Mouse (Mus musculus) kidney, adult 10 weeks (tissue): ENCODE measurements around the gene Ddb2. TPM values are rescaled to one million over a fixed set of nuclear protein-coding genes. Genes with fewer than 3 reads are reported as not detected.

Source experiments
- polyA plus RNA-seq: library from polyadenylated mRNA; stranded (reverse); fragments of 350-450 nt; fragmentation: Illumina TruSeq; extraction: RNeasy Lipid Tissue Mini Kit (QIAGEN cat#74804); gene quantifications from one replicate; pipeline ENCODE4 v1.2.3, GENCODE M21; 2014; ENCODE audit warnings: low read depth, low replicate concordance

The Ddb2 gene
- polyA plus RNA-seq = 12.4 TPM

GRCm38 (mm10) chr2:91236601-91237510 is at the start of gene Ddb2:
Ddb2 (minus strand) TSS chr2:91236982.

GRCm38 (mm10) chr2:91264711-91265681 is 28.2 kb upstream of the Ddb2 start, which contains the start of gene Arfgap2:
Arfgap2 (plus strand) TSS chr2:91264974.

GRCm38 (mm10) chr2:91255661-91256150 is 18.9 kb upstream of the Ddb2 start, which contains the start of gene Pacsin3:
Pacsin3 (plus strand) TSS chr2:91255954.

GRCm38 (mm10) chr2:91202222-91202971 is 34.4 kb downstream of the Ddb2 start, which contains the start of the genes Nr1h3 and Acp2:
Nr1h3 (minus strand) TSS chr2:91202834.
Acp2 (plus strand) TSS chr2:91202885.

GRCm38 (mm10) chr2:91183711-91184405 is 52.9 kb downstream of the Ddb2 start, which contains the start of gene Madd:
Madd (minus strand) TSS chr2:91183837.

Other genes with a start within 250 kb of the Ddb2 start
- gene Rapsn, start 201.4 kb downstream of the Ddb2 start, polyA plus RNA-seq = not detected
- gene Psmc3, start 183.0 kb downstream of the Ddb2 start, polyA plus RNA-seq = 173 TPM
- gene Slc39a13, start 166.6 kb downstream of the Ddb2 start, polyA plus RNA-seq = 4.7 TPM
- 1.9 TPM for gene Spi1, start 154.6 kb downstream of the Ddb2 start, polyA plus RNA-seq
- not detected for gene Mybpc3, start 118.8 kb downstream of the Ddb2 start, polyA plus RNA-seq
- gene Madd, start 53.1 kb downstream of the Ddb2 start, polyA plus RNA-seq = 1.9 TPM
- 1.1 TPM for gene Nr1h3, start 34.1 kb downstream of the Ddb2 start, polyA plus RNA-seq
- gene Acp2, start 34.1 kb downstream of the Ddb2 start, polyA plus RNA-seq = 30.4 TPM
- gene Pacsin3, start 19.0 kb upstream of the Ddb2 start, polyA plus RNA-seq = 0.77 TPM
- 9.7 TPM for gene Arfgap2, start 28.0 kb upstream of the Ddb2 start, polyA plus RNA-seq
- 12.6 TPM for gene 1110051M20Rik, start 207.7 kb upstream of the Ddb2 start, polyA plus RNA-seq
- gene Lrp4, start 220.5 kb upstream of the Ddb2 start, polyA plus RNA-seq = 3.7 TPM